In genomic region chr16:91740184-91740917, GRCm38 (mm10) we compare ENCODE assay signal across 12 mouse cellular contexts. TPM values are rescaled to one million over a fixed set of nuclear protein-coding genes. Genes with fewer than 3 reads are reported as not detected.
DNase-seq lines count a peak whose midpoint lies in the region; ATAC-seq and TF ChIP-seq lines count a peak whose summit lies in the region.
"Had no signal": no experiment of that assay in that cellular context is flagged by ENCODE, and none has a peak within 500 bp of the region (broad histone marks: within the 10 kb centered on the region; RNA-seq: fewer than 3 reads in every experiment).

No protein-coding gene starts in this region.

- DNase-seq in kidney, postnatal 36 days: no peak
- DNase-seq in ES-E14 (ENCODE audit: low read depth, low spot score): no peak
- no peak for DNase-seq in urinary bladder, adult 2 months (ENCODE audit: low spot score)
- DNase-seq in kidney, postnatal 10 days: no peak
- DNase-seq: lung, adult 2 months had no signal

- H3K9ac ChIP-seq in forebrain, embryonic 13.5 days: no peak overlapping the region
- no peak overlapping the region for H3K9ac ChIP-seq in forebrain, embryonic 15.5 days (replicated peaks)
- no peak overlapping the region for H3K9ac ChIP-seq in kidney, embryonic 15.5 days
- H3K9ac ChIP-seq in ES-E14 (ENCODE audit: insufficient read depth, low read depth, low read length, poor library complexity, severe bottlenecking): no peak overlapping the region

- H3K36me3 ChIP-seq in forebrain, embryonic 13.5 days (ENCODE audit: poor library complexity, severe bottlenecking): no peaks in the 10 kb centered on the region
- no peaks in the 10 kb centered on the region for H3K36me3 ChIP-seq in forebrain, embryonic 15.5 days
- peaks cover 5% of the 10 kb centered on the region; the same call in 1 of the 2 replicates for H3K36me3 ChIP-seq in kidney, embryonic 15.5 days
- no peaks in the 10 kb centered on the region for H3K36me3 ChIP-seq in ES-E14 (ENCODE audit: control insufficient read depth, insufficient read depth, low read length, poor library complexity, severe bottlenecking)
- H3K36me3 ChIP-seq in macrophage (ENCODE audit: inconsistent target): 0 out of 2 replicates have a peak, but pooled peaks cover 6% of the 10 kb centered on the region

- H3K4me1 ChIP-seq in forebrain, embryonic 13.5 days: peaks cover 45% of the 10 kb centered on the region
- peaks cover 49% of the 10 kb centered on the region for H3K4me1 ChIP-seq in forebrain, embryonic 15.5 days
- peaks cover 41% of the 10 kb centered on the region for H3K4me1 ChIP-seq in kidney, embryonic 15.5 days
- H3K4me1 ChIP-seq in ES-E14 (ENCODE audit: control insufficient read depth in 2 of 2, insufficient read depth in 2 of 2, low read length in 2 of 2, poor library complexity in 1 of 2): peaks cover 0 to 20% of the 10 kb centered on the region in 2 experiments; a peak in 2 of 4 replicates

- H3K27ac ChIP-seq in forebrain, embryonic 13.5 days: peak overlapping the region; percentile 21; the same call in 1 of the 2 replicates
- H3K27ac ChIP-seq in forebrain, embryonic 15.5 days (replicated peaks): no peak overlapping the region
- 0 out of 2 replicates have a peak overlapping the region, but pooled peaks have one; percentile 28 for H3K27ac ChIP-seq in kidney, embryonic 15.5 days
- H3K27ac ChIP-seq in ES-E14 (ENCODE audit: insufficient read depth, low read depth, low read length, poor library complexity, severe bottlenecking): peak overlapping the region; percentile 9; the same call in 1 of the 2 replicates
- H3K27ac ChIP-seq in macrophage: peak overlapping the region; percentile 87
- H3K27ac ChIP-seq: limb, embryonic 10.5 days had no signal

- no peak for ATAC-seq in forebrain, embryonic 13.5 days
- ATAC-seq in forebrain, embryonic 15.5 days (replicated peaks): no peak
- ATAC-seq in kidney, embryonic 15.5 days (replicated peaks; ENCODE audit: low FRiP score): no peak

- H3K27me3 ChIP-seq in forebrain, embryonic 13.5 days: no peaks in the 10 kb centered on the region
- no peaks in the 10 kb centered on the region for H3K27me3 ChIP-seq in forebrain, embryonic 15.5 days
- H3K27me3 ChIP-seq in kidney, embryonic 15.5 days: no peaks in the 10 kb centered on the region

- H3K4me2 ChIP-seq in forebrain, embryonic 13.5 days: no peak overlapping the region
- H3K4me2 ChIP-seq in forebrain, embryonic 15.5 days (replicated peaks): no peak overlapping the region
- H3K4me2 ChIP-seq in kidney, embryonic 15.5 days: no peak overlapping the region
- H3K4me2 ChIP-seq: midbrain, embryonic 11.5 days had no signal

- in situ Hi-C loops in ES-E14 (cut with MboI; ENCODE audit: low sequenced_read_pairs in 2 of 2, unreplicated experiment in 2 of 2): no loop called here

- H3K79me2 ChIP-seq in macrophage (ENCODE audit: inconsistent target): peaks cover 100% of the 10 kb centered on the region

- no peaks in the 10 kb centered on the region for H3K9me3 ChIP-seq in forebrain, embryonic 13.5 days (replicated peaks)
- H3K9me3 ChIP-seq in forebrain, embryonic 15.5 days: no peaks in the 10 kb centered on the region
- H3K9me3 ChIP-seq in kidney, embryonic 15.5 days (replicated peaks): no peaks in the 10 kb centered on the region
- no peaks in the 10 kb centered on the region for H3K9me3 ChIP-seq in ES-E14 (ENCODE audit: control insufficient read depth, insufficient read depth, low read depth, low read length)
- H3K9me3 ChIP-seq: limb, embryonic 10.5 days had no signal

- 72% methylated on average over 8 of the region's 8 CpGs for WGBS in forebrain, embryonic 13.5 days
- WGBS in forebrain, embryonic 15.5 days: 64% methylated on average over 8 of the region's 8 CpGs
- WGBS in kidney, embryonic 15.5 days: 62% methylated on average over 8 of the region's 8 CpGs
- WGBS in macrophage (ENCODE audit: missing documents): 48% methylated on average over 8 of the region's 8 CpGs

- no peak overlapping the region for H3K4me3 ChIP-seq in forebrain, embryonic 13.5 days
- H3K4me3 ChIP-seq in forebrain, embryonic 15.5 days: no peak overlapping the region
- H3K4me3 ChIP-seq in kidney, embryonic 15.5 days (replicated peaks): no peak overlapping the region
- no peak overlapping the region for H3K4me3 ChIP-seq in ES-E14 (ENCODE audit: insufficient read depth in 1 of 2, low read depth in 1 of 2, low read length in 2 of 2, poor library complexity in 1 of 2, severe bottlenecking in 1 of 2)
- no peak overlapping the region for H3K4me3 ChIP-seq in macrophage (ENCODE audit: inconsistent target)
- H3K4me3 ChIP-seq: erythroblast, embryonic 14.5 days; limb, embryonic 10.5 days had no signal

TF ChIP-seq in ES-E14, 5 proteins besides CTCF, POLR2A, EP300 and RAD21:
- TF ChIP-seq HCFC1 (IDR thresholded peaks at IDR 0.05; ENCODE audit: borderline replicate concordance, insufficient read depth, low read length): no peak
- TF ChIP-seq ZNF384 (IDR thresholded peaks at IDR 0.05; ENCODE audit: low read depth, low read length): no peak
- no peak for TF ChIP-seq ZC3H11A (IDR thresholded peaks at IDR 0.05; ENCODE audit: borderline replicate concordance, low read depth, low read length)
- TF ChIP-seq MAFK (IDR thresholded peaks at IDR 0.05; ENCODE audit: insufficient read depth, low read depth, low read length): no peak
- TF ChIP-seq CHD2 (IDR thresholded peaks at IDR 0.05; ENCODE audit: low read depth, low read length): no peak

RNA-seq across cellular contexts. Expression of gene Itsn1, which starts 11.3 kb away (rescaled TPM):
- 50.8 and 53.3 TPM in 2 replicates for polyA plus RNA-seq in forebrain, embryonic 13.5 days (2015; fragmentation: Nextera tagmentation; extraction: Ambion mirVana)
- 82.5 and 86.7 TPM in 2 replicates for polyA plus RNA-seq in forebrain, embryonic 15.5 days (2015; fragmentation: Nextera tagmentation; extraction: Ambion mirVana)
- 24.6 and 27.6 TPM in 2 replicates for polyA plus RNA-seq in kidney, embryonic 15.5 days (2015; fragmentation: Nextera tagmentation; extraction: Ambion mirVana)
- 28.6 and 35.8 TPM in 2 replicates for total RNA-seq in ES-E14 (2012; rRNA removed)
- total RNA-seq in macrophage (2018; cell fraction: chromatin; rRNA removed): 1,000 to 10,000 TPM in 4 of 26 experiments, 100 to 1,000 TPM in 22; 245 to 1,209 (median 812) TPM
- total RNA-seq in macrophage (2018; cell fraction: cytosol; rRNA removed): 100 to 1,000 TPM in 15 of 26 experiments, 10 to 100 TPM in 11; 71.9 to 143 (median 110) TPM
- total RNA-seq in macrophage (2018; cell fraction: nucleus; rRNA removed): 100 to 1,000 TPM; 117 to 554 (median 234) TPM
- 89.5 to 216 TPM (median 138 TPM) in 3 replicates for polyA plus RNA-seq in macrophage (2018)
- 26.0 and 35.3 TPM in 2 replicates for polyA plus RNA-seq in urinary bladder, adult 2 months (2012; rRNA removed)

RNA-seq across cellular contexts. Expression of gene Cryzl1, which starts 11.6 kb away (rescaled TPM):
- polyA plus RNA-seq in forebrain, embryonic 13.5 days (2015; fragmentation: Nextera tagmentation; extraction: Ambion mirVana): 93.0 and 98.0 TPM in 2 replicates
- 111 and 118 TPM in 2 replicates for polyA plus RNA-seq in forebrain, embryonic 15.5 days (2015; fragmentation: Nextera tagmentation; extraction: Ambion mirVana)
- polyA plus RNA-seq in kidney, embryonic 15.5 days (2015; fragmentation: Nextera tagmentation; extraction: Ambion mirVana): 68.8 and 87.6 TPM in 2 replicates
- 19.0 and 29.7 TPM in 2 replicates for total RNA-seq in ES-E14 (2012; rRNA removed)
- 100 to 1,000 TPM in 18 of 26 experiments, 10 to 100 TPM in 8; 44.0 to 223 (median 146) TPM for total RNA-seq in macrophage (2018; cell fraction: chromatin; rRNA removed)
- total RNA-seq in macrophage (2018; cell fraction: cytosol; rRNA removed): 10 to 100 TPM; 19.9 to 43.7 (median 29.3) TPM
- total RNA-seq in macrophage (2018; cell fraction: nucleus; rRNA removed): 100 to 1,000 TPM in 9 of 26 experiments, 10 to 100 TPM in 17; 26.2 to 117 (median 76.2) TPM
- 20.6 to 32.6 TPM (median 28.8 TPM) in 3 replicates for polyA plus RNA-seq in macrophage (2018)
- polyA plus RNA-seq in urinary bladder, adult 2 months (2012; rRNA removed): 53.7 and 66.1 TPM in 2 replicates

RNA-seq across cellular contexts. Expression of gene Donson, which starts 51.8 kb away (rescaled TPM):
- polyA plus RNA-seq in forebrain, embryonic 13.5 days (2015; fragmentation: Nextera tagmentation; extraction: Ambion mirVana): 23.6 and 24.9 TPM in 2 replicates
- 20.0 and 20.3 TPM in 2 replicates for polyA plus RNA-seq in forebrain, embryonic 15.5 days (2015; fragmentation: Nextera tagmentation; extraction: Ambion mirVana)
- polyA plus RNA-seq in kidney, embryonic 15.5 days (2015; fragmentation: Nextera tagmentation; extraction: Ambion mirVana): 21.0 and 21.8 TPM in 2 replicates
- 35.6 and 38.8 TPM in 2 replicates for total RNA-seq in ES-E14 (2012; rRNA removed)
- total RNA-seq in macrophage (2018; cell fraction: chromatin; rRNA removed): 10 to 100 TPM in 25 of 26 experiments, 1 to 10 TPM in 1; 9.4 to 66.4 (median 28.6) TPM
- 1 to 10 TPM; 2.9 to 7.8 (median 4.6) TPM for total RNA-seq in macrophage (2018; cell fraction: cytosol; rRNA removed)
- 10 to 100 TPM in 25 of 26 experiments, 1 to 10 TPM in 1; 9.2 to 45.4 (median 20.3) TPM for total RNA-seq in macrophage (2018; cell fraction: nucleus; rRNA removed)
- polyA plus RNA-seq in macrophage (2018): 4.9 to 12.7 TPM (median 6.0 TPM) in 3 replicates
- polyA plus RNA-seq in urinary bladder, adult 2 months (2012; rRNA removed): 7.6 and 13.6 TPM in 2 replicates
